Mouse (Mus musculus) embryonic fibroblast, embryonic 13.5 days (primary cell): ENCODE measurements around the gene Krtap4-13.
"Not testable (repeated sequence)": the region's sequence is repeated elsewhere in the genome, so short reads cannot be mapped to it uniquely, and the experiment has no call there.

Experiments used
- CTCF ChIP-seq: IDR thresholded peaks from 2 replicates; pipeline ENCODE4 v1.5.1; 2011; ENCODE audit warnings: mild to moderate bottlenecking, control low read depth, low read length, moderate library complexity, borderline replicate concordance; ENCODE audit not compliant: insufficient read depth
- POLR2A ChIP-seq: IDR thresholded peaks from 2 replicates; pipeline ENCODE4 v1.6.1; 2011; ENCODE audit warnings: low read depth, mild to moderate bottlenecking, control low read depth, low read length, moderate library complexity

DNA sequence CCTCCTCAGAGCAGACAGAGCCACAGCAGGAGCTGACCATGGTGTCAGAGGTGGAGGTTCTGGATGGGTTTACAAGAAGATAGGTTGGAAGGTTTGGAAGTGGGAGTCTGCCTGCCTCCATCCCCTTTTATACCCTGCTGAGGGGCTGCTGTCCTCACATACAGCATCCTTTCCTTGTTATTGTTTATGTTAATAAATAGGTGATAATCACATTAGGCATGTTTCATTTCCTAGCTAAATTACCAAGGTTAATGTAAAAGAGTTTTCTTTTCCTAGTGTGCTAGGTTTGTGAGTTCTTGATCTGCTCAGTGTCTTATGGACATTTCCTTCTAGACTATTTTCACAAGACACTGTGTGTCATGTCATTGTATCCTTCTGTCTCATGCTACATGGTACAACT lies at the start of gene Krtap4-13:
- not testable (repeated sequence) for TF ChIP-seq POLR2A, CTCF
